Mouse (Mus musculus) CH12.LX (cell line): ENCODE measurements around the gene Trim41. TPM values are rescaled to one million over a fixed set of nuclear protein-coding genes. Genes with fewer than 3 reads are reported as not detected.

Source experiments
- DNase-seq: peaks from one replicate; pipeline ENCODE4 v3.0.0-alpha.2; 2013; ENCODE audit errors: extremely low read depth
- H3K27ac ChIP-seq: 2 replicates; pipeline ENCODE4 v1.5.1; 2012; ENCODE audit warnings: low read depth, mild to moderate bottlenecking, control low read depth, moderate library complexity; ENCODE audit not compliant: insufficient read depth
- H3K27me3 ChIP-seq: replicated peaks from 2 replicates; pipeline ENCODE3; 2012; ENCODE audit warnings: inconsistent platforms
- H3K36me3 ChIP-seq, 2 experiments: replicated peaks in 1 of 2; 2 replicates each; pipeline versions ENCODE3 to v1.6.1; 2012; ENCODE audit warnings: inconsistent platforms in 1 of 2, low read length in 1 of 2, mild to moderate bottlenecking in 1 of 2, mixed read lengths in 1 of 2, moderate library complexity in 1 of 2; ENCODE audit not compliant: control insufficient read depth in 1 of 2, insufficient read depth in 1 of 2
- H3K4me1 ChIP-seq, 2 experiments: 2 replicates each; pipeline ENCODE4 v1.6.1; 2012; ENCODE audit warnings: inconsistent platforms in 1 of 2, moderate library complexity in 1 of 2; ENCODE audit not compliant: insufficient read depth in 2 of 2, control insufficient read depth in 1 of 2
- H3K4me2 ChIP-seq: 2 replicates; pipeline ENCODE4 v1.6.1; 2012; ENCODE audit warnings: low read depth, mild to moderate bottlenecking, control low read depth; ENCODE audit not compliant: poor library complexity, insufficient read depth, severe bottlenecking
- H3K4me3 ChIP-seq, 3 experiments: fragments of 150-350 bp in 1 of 3; sonication (generic) in 1 of 3; replicated peaks in 1 of 3; 2 replicates each; pipeline versions ENCODE3 to v1.5.1; 2011 to 2012; ENCODE audit warnings: low read depth in 2 of 3, low read length in 2 of 3, mild to moderate bottlenecking in 2 of 3, moderate library complexity in 2 of 3, control low read depth in 1 of 3, improper control_type of control experiment in 1 of 3, inconsistent platforms in 1 of 3, mixed read lengths in 1 of 3; ENCODE audit not compliant: poor library complexity in 1 of 3
- H3K79me2 ChIP-seq: replicated peaks from 2 replicates; pipeline ENCODE4 v1.6.1; 2012; ENCODE audit warnings: mild to moderate bottlenecking, moderate library complexity; ENCODE audit not compliant: control insufficient read depth, poor library complexity, insufficient read depth, severe bottlenecking; ENCODE audit errors: extremely low read depth
- H3K9ac ChIP-seq: 2 replicates; pipeline ENCODE4 v1.6.1; 2012; ENCODE audit warnings: low read depth, mild to moderate bottlenecking, control low read depth, moderate library complexity; ENCODE audit not compliant: insufficient read depth
- H3K9me3 ChIP-seq: replicated peaks from 2 replicates; pipeline ENCODE3; 2012; ENCODE audit warnings: low read length, inconsistent platforms, mixed read lengths
- BHLHE40 ChIP-seq: IDR thresholded peaks from 2 replicates; pipeline ENCODE4 v1.6.1; 2011; ENCODE audit warnings: mild to moderate bottlenecking, low read depth, low read length, improper control_type of control experiment
- CHD1 ChIP-seq: IDR thresholded peaks from 2 replicates; pipeline ENCODE4 v1.6.1; 2012; ENCODE audit warnings: low read depth, low read length, improper control_type of control experiment, inconsistent platforms
- CHD2 ChIP-seq: IDR thresholded peaks from 2 replicates; pipeline ENCODE4 v1.6.1; 2011; ENCODE audit warnings: low read length, improper control_type of control experiment
- CTCF ChIP-seq, 2 experiments: IDR thresholded peaks in 1 of 2; conservative IDR thresholded peaks in 1 of 2; 2 replicates each; pipeline ENCODE4 v1.5.1; 2011 to 2012; ENCODE audit warnings: low read depth in 2 of 2, low read length in 2 of 2, improper control_type of control experiment in 1 of 2, inconsistent platforms in 1 of 2, mild to moderate bottlenecking in 1 of 2, moderate library complexity in 1 of 2
- ELF1 ChIP-seq: IDR thresholded peaks from 2 replicates; pipeline ENCODE4 v1.6.1; 2014; ENCODE audit warnings: low read depth, mild to moderate bottlenecking, inconsistent platforms, low read length, improper control_type of control experiment
- EP300 ChIP-seq: IDR thresholded peaks from 2 replicates; pipeline ENCODE4 v1.6.1; 2011; ENCODE audit warnings: low read length, improper control_type of control experiment
- GABPA ChIP-seq: IDR thresholded peaks from 2 replicates; pipeline ENCODE4 v1.6.1; 2012; ENCODE audit warnings: low read depth, low read length, improper control_type of control experiment, inconsistent platforms; ENCODE audit not compliant: insufficient replicate concordance
- IRF4 ChIP-seq: IDR thresholded peaks from 2 replicates; pipeline ENCODE4 v1.6.1; 2014; ENCODE audit warnings: low read depth, mild to moderate bottlenecking, inconsistent platforms, low read length, improper control_type of control experiment
- JUN ChIP-seq: IDR thresholded peaks from 2 replicates; pipeline ENCODE4 v1.6.1; 2011; ENCODE audit warnings: low read depth, mild to moderate bottlenecking, low read length, improper control_type of control experiment, moderate library complexity; ENCODE audit not compliant: insufficient read depth
- JUND ChIP-seq: conservative IDR thresholded peaks from 2 replicates; pipeline ENCODE4 v1.6.1; 2011; ENCODE audit warnings: low read depth, low read length, improper control_type of control experiment
- KAT2A ChIP-seq: IDR thresholded peaks from 2 replicates; pipeline ENCODE4 v1.6.1; 2012; ENCODE audit warnings: low read length, improper control_type of control experiment, inconsistent platforms; ENCODE audit not compliant: insufficient replicate concordance
- MAFK ChIP-seq: IDR thresholded peaks from 2 replicates; pipeline ENCODE4 v1.6.1; 2011; ENCODE audit warnings: low read length, improper control_type of control experiment; ENCODE audit not compliant: insufficient replicate concordance
- MAX ChIP-seq: IDR thresholded peaks from 2 replicates; pipeline ENCODE4 v1.6.1; 2011; ENCODE audit warnings: low read length, improper control_type of control experiment
- MAZ ChIP-seq: IDR thresholded peaks from 2 replicates; pipeline ENCODE4 v1.6.1; 2012; ENCODE audit warnings: low read depth, mild to moderate bottlenecking, inconsistent platforms, low read length, improper control_type of control experiment, moderate library complexity
- MEF2A ChIP-seq: IDR thresholded peaks from 2 replicates; pipeline ENCODE4 v1.6.1; 2014; ENCODE audit warnings: low read depth, mild to moderate bottlenecking, inconsistent platforms, low read length, improper control_type of control experiment, borderline replicate concordance
- MXI1 ChIP-seq: IDR thresholded peaks from 2 replicates; pipeline ENCODE4 v1.6.1; 2011; ENCODE audit warnings: mild to moderate bottlenecking, low read depth, low read length, improper control_type of control experiment
- MYC ChIP-seq: IDR thresholded peaks from 2 replicates; pipeline ENCODE4 v1.6.1; 2011; ENCODE audit warnings: low read depth, mild to moderate bottlenecking, improper control_type of control experiment, low read length
- NRF1 ChIP-seq: IDR thresholded peaks from 2 replicates; pipeline ENCODE4 v1.6.1; 2014; ENCODE audit warnings: low read depth, mild to moderate bottlenecking, inconsistent platforms, low read length, improper control_type of control experiment, moderate library complexity
- PAX5 ChIP-seq: IDR thresholded peaks from 2 replicates; pipeline ENCODE4 v1.6.1; 2012; ENCODE audit warnings: low read length, inconsistent platforms, mixed read lengths
- POLR2A ChIP-seq: IDR thresholded peaks from 2 replicates; pipeline ENCODE4 v1.6.1; 2011; ENCODE audit warnings: low read depth, mild to moderate bottlenecking, improper control_type of control experiment, low read length
- POLR2AphosphoS2 ChIP-seq: IDR thresholded peaks from 2 replicates; pipeline ENCODE4 v1.6.1; 2011; ENCODE audit warnings: low read depth, low read length, improper control_type of control experiment
- RAD21 ChIP-seq: IDR thresholded peaks from 2 replicates; pipeline ENCODE4 v1.6.1; 2011; ENCODE audit warnings: low read depth, mild to moderate bottlenecking, low read length, improper control_type of control experiment, moderate library complexity
- RCOR1 ChIP-seq: conservative IDR thresholded peaks from 2 replicates; pipeline ENCODE4 v1.6.1; 2012; ENCODE audit warnings: low read depth, mild to moderate bottlenecking, inconsistent platforms, low read length, improper control_type of control experiment
- SIN3A ChIP-seq: IDR thresholded peaks from 2 replicates; pipeline ENCODE4 v1.6.1; 2012; ENCODE audit warnings: low read length, improper control_type of control experiment, inconsistent platforms
- SMC3 ChIP-seq: IDR thresholded peaks from 2 replicates; pipeline ENCODE4 v1.6.1; 2011; ENCODE audit warnings: low read depth, low read length, improper control_type of control experiment
- TBP ChIP-seq: conservative IDR thresholded peaks from 2 replicates; pipeline ENCODE4 v1.6.1; 2011; ENCODE audit warnings: low read depth, low read length, improper control_type of control experiment
- UBTF ChIP-seq: IDR thresholded peaks from 2 replicates; pipeline ENCODE4 v1.6.1; 2012; ENCODE audit warnings: low read depth, mild to moderate bottlenecking, inconsistent platforms, low read length, improper control_type of control experiment, moderate library complexity
- USF1 ChIP-seq: IDR thresholded peaks from 2 replicates; pipeline ENCODE4 v1.6.1; 2014; ENCODE audit warnings: low read depth, mild to moderate bottlenecking, inconsistent platforms, low read length, improper control_type of control experiment
- USF2 ChIP-seq: conservative IDR thresholded peaks from 2 replicates; pipeline ENCODE4 v1.6.1; 2011; ENCODE audit warnings: low read depth, low read length, improper control_type of control experiment
- ZC3H11A ChIP-seq: IDR thresholded peaks from 2 replicates; pipeline ENCODE4 v1.6.1; 2012; ENCODE audit warnings: low read depth, mild to moderate bottlenecking, inconsistent platforms, low read length, improper control_type of control experiment
- ZMIZ1 ChIP-seq: IDR thresholded peaks from 2 replicates; pipeline ENCODE4 v1.6.1; 2012; ENCODE audit warnings: low read depth, mild to moderate bottlenecking, inconsistent platforms, low read length, improper control_type of control experiment
- ZNF384 ChIP-seq: IDR thresholded peaks from 2 replicates; pipeline ENCODE4 v1.6.1; 2012; ENCODE audit warnings: low read depth, low read length, improper control_type of control experiment, inconsistent platforms
- dilution Hi-C: fragments of 300-500 bp; cut with MboI; formaldehyde crosslinking; loops from 2 replicates; pipeline ENCODE4 v1.14.3; 2020; ENCODE audit warnings: low sequenced_read_pairs; ENCODE audit not compliant: extremely low pct_unique_long_range_greater_than_20kb, extremely low pct_ligation_motif_present
- in situ Hi-C: fragments of 300-500 bp; cut with MboI; formaldehyde crosslinking; loops from 3 replicates; pipeline ENCODE4 v1.14.3; 2019; ENCODE audit warnings: low sequenced_read_pairs, low pct_ligation_motif_present, low pct_unique_long_range_greater_than_20kb, mixed read lengths
- polyA plus RNA-seq: library from polyadenylated mRNA; unstranded; fragments of >175 nt; gene quantifications from 2 replicates; pipeline ENCODE4 v1.2.1, GENCODE M21; 2012; ENCODE audit warnings: low read depth; ENCODE audit not compliant: insufficient read length
- total RNA-seq, 2 experiments: library from RNA; depleted of rRNA; stranded (reverse); fragments of 300-350 nt in 1 of 2; fragments of >200 nt in 1 of 2; gene quantifications; 2 replicates each; pipeline ENCODE4 v1.2.3; 2012 to 2014

Trim41 gene
- total and polyA plus RNA-seq, 3 experiments: 18.8 to 51.6 (median 36.0) TPM

- TF ChIP-seq ZC3H11A (no peak), CHD2 (0 out of 2 replicates have a peak, but pooled peaks have one; percentile 8), JUN (no peak), MAFK (no peak), MEF2A (no peak), RAD21 (no peak), MAZ (no peak), TBP (no peak)
These were observed 15.1 kb downstream of the Trim41 start (continued) for GRCm38 (mm10) chr11:48801831-48802772.

- no peaks in the 10 kb centered on the region for H3K27me3 ChIP-seq
- peak within 1 kb of the TSS; percentile 100 for H3K9ac ChIP-seq
- dilution Hi-C loops (no loop called here), in situ Hi-C loops (loop anchor here (5.0 kb wide), 1 partner anchor 302 kb away; no protein-coding TSS in a partner anchor)
- H3K36me3 ChIP-seq: peaks cover 41 to 50% of the 10 kb centered on the region in 2 experiments
- no peaks in the 10 kb centered on the region for H3K9me3 ChIP-seq
- peak within 1 kb of the TSS; percentile 77 to 96 (median 89) for H3K4me3 ChIP-seq
- H3K27ac ChIP-seq: peak within 1 kb of the TSS; percentile 86
- H3K79me2 ChIP-seq: peaks cover 66% of the 10 kb centered on the region
- peak within 1 kb of the TSS; percentile 96 for H3K4me2 ChIP-seq
- H3K4me1 ChIP-seq: peaks cover 15 to 55% of the 10 kb centered on the region in 2 experiments
- DNase-seq: peak; percentile 96
- TF ChIP-seq MXI1 (peak; percentile 93), SIN3A (peak; percentile 86), JUN (no peak), BHLHE40 (peak; percentile 35; the same call in 1 of the 2 replicates), RAD21 (no peak), UBTF (0 out of 2 replicates have a peak, but pooled peaks have one; percentile 27), ZC3H11A (no peak), PAX5 (no peak), IRF4 (peak; percentile 85), MEF2A (peak; percentile 69), ZMIZ1 (peak; percentile 98), TBP (peak; percentile 97), CTCF (conservative IDR thresholded peaks at IDR 0.05 in 1 of 2, IDR thresholded peaks at IDR 0.05 in 1 of 2; ENCODE audit: low read depth in 2 of 2, low read length in 2 of 2) (no peak), USF1 (no peak), JUND (no peak; the same call in 1 of the 2 replicates), MAFK (0 out of 2 replicates have a peak, but pooled peaks have one; percentile 33), ZNF384 (no peak; the same call in 1 of the 2 replicates), RCOR1 (no peak), USF2 (no peak), EP300 (no peak), MAZ (no peak), MYC (peak; percentile 100), KAT2A (peak; percentile 92), SMC3 (no peak), POLR2AphosphoS2 (peak; percentile 98), NRF1 (no peak; the same call in 1 of the 2 replicates), CHD1 (no peak), POLR2A (peak; percentile 99), MAX (peak; percentile 99), ELF1 (peak; percentile 87), GABPA (no peak; the same call in 1 of the 2 replicates)
These were observed 17.0 kb downstream of the Trim41 start, which contains the start of gene Rack1 for GRCm38 (mm10) chr11:48799921-48800701. Rack1 (plus strand) TSS chr11:48800332.
